Mouse (Mus musculus): ENCODE measurements around the gene Arhgap1.

The Arhgap1 gene

DNA sequence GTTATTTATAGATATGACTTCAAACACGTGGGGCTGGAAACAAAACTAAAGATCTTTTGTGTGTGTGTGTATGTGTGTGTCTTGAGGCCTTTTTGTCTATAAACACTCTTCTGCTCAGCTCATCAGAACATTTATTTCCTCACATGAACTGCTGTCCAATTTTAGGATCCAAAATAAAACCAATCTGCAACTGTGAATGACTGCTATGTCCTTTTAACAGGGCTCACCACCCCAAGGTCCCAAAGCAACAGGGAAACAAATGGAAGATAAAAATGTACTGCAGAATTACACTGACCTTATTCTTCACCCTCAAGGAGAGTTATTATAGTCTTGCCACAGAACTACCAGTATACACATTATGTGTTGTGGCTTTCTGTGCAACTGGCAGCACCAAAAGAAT, 49.6 kb downstream of the Arhgap1 start:
- no peak for DNase-seq (ENCODE audit: low read depth)

DNA sequence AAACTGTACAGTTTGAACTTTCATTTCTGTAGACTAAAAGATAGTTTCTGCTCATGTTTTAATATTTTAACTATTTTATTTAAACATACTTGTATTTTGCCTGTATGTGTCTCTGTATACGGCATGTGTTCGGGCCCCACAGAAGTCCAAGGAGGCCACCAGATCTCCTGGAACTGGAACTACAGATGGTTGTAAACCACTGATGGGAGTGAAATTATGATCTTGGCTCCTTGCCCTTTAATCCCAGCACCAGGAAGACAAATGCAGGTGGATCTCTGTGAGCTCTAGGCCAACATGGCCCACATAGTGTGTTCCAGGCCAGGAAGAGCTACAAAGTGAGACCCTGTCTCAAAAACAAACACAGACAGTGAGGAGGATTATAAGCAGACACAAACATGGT, 51.7 kb downstream of the Arhgap1 start:
- no peak for DNase-seq (ENCODE audit: low read depth)

DNA sequence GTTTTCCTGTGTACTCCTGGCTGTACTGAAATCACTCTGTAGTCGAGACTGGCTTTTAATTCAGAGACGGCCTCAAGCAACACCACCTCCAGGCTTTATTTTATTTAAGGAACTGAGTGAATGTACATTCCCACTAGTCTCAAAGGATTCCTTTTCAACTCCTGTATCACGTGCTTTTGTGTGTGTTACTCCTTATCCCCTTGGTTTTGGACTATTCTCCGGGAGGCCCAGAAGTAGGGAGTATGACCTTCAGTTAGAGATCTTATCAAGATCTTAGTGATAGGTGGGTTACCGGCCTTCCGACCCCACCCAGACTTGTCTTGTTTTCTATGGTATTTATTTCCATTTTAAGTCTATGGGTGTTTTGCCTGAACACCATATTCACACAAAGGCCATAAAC, 56.1 kb downstream of the Arhgap1 start:
- DNase-seq (ENCODE audit: low read depth), result no peak

DNA sequence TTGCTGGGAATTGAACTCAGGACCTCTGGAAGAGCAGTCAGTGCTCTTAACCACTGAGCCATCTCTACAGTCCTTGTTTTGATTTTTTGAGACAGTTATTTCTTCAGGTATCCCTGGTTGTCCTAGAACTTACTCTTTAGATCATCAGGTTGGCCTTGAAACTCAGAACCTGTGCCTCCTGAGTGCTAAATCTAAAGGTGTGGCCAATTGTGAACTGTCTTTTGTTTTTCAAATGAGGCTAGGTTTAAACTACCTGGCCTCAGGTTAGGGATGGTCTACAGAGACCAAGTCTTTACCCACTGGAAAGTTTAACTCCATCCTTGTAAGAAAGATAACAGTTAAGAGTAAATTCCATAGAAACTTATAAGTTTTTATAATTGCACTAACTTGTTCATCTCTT, 56.8 kb downstream of the Arhgap1 start:
- no peak for DNase-seq (ENCODE audit: low read depth)

DNA sequence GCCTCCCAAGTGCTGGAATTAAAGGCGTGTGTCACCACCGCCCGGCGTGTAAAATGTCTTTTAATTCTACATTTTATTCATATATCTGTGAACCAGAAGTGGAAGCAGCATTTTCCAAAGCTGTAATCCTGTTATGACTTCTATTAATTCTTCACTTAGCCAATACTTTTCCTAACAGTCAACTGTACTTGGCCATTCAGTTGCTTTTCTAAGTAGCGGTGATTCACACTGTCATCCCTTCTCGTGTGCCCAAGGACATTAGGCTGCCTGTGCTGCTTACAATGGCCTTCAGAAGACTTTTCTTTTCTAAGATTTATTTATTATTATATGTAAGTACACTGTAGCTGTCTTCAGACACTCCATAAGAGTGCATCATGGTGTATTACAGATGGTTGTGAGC, 58.7 kb downstream of the Arhgap1 start:
- DNase-seq (ENCODE audit: low read depth), result no peak

DNA sequence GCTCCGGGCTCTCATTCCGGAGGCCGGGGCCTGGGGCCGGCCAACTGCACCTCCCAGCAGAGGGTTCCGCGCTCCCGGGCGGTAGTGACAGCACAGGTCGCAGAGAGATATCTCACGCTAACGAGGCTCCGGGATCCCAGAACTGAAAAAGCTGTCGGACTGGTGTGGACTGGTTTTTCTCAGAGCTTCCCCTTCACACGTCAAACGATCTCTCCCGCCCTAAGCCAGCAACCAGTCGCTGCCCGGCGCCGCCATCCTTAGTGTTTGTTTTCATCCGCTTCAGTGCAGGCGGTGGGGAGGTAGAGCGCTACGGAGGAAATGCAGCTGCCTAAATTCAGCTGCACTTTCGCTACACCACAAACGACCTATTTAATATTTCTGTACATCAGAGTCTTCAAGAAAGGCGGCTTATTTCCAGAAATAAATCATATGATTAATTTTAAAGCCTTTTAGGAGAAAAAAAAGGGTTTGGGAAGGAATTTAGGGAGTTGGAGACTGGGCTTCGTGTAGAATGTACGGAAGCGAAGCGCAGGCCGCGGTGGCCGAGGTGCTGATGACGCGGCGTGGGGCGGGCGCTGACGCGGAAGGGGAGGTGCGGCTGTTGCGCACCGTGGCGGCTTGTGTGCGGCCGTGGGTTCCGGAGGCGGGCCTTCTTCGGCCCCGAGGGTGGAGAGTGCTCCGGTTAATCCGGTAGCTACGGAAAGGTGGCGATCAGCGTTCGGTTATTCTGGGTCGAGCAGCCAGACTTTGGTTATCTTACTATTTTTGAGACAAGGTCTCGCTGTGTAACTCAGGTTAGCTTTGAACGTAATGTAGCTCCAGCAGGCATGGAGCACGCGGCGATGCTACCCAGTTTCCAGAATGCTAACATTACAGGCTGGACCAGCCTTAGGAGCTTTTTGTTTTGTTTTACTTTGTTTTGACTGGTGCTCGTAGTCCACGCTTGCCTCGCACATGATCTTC, 60.9 kb downstream of the Arhgap1 start, which contains the start of the genes Atg13 and Harbi1:
Atg13 (minus strand) TSS at position 305 of the 963 bp plus-strand sequence.
Harbi1 (plus strand) TSS at position 581 of the 963 bp plus-strand sequence.
- peak; percentile 78 for DNase-seq (ENCODE audit: low read depth)

DNA sequence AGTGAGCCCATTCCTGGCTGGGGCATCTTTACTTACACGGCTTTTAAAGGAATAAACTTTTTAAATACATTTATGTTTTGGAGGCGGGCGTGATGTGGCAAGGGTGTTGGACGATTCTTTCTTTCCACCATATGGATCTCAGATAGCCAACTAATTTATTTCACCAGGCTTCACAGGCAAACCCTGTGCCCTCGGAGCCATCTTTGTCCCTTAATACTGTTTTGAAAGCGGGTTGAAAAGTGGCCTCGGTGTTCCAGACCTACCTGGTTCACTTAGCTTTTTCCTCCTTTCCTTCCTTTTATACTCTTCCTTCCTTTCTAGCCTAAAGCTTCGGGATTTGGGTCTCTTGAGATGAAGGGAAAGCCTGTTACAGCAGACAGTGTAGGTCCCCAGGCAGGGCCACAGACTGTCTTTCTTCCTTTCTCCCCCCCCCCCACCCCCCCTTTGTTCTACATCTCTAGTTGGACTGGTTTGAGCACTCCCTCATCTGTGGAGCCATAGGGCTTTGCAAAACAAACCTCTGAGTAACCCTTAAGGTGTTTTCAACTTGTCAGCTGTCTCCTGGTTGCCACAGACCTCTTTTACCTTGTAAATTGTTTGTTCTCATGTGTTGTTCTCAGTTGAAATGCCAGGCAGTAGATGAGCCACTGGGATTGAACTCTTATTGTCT, 61.7 kb downstream of the Arhgap1 start:
- no peak for DNase-seq (ENCODE audit: low read depth)

DNA sequence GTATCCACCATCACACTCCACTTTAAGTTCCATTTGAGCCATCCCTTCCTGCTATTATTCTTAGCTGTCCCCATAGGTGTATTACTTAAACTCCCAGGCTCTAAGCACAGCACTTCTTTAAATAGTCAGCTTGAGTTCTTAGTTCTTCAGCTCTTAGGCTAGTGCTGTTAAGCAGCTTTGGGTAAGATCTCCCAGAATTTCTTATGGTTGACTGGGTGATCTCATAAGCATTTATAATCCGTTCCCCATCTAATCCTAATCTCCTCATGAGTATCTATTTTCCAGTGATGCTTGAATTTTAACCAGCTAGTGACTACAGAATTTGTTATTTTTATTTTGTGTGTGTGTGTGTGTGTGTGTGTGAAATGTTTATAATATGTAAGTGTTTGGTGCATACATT, 65.3 kb downstream of the Arhgap1 start:
- DNase-seq (ENCODE audit: low read depth), result no peak

DNA sequence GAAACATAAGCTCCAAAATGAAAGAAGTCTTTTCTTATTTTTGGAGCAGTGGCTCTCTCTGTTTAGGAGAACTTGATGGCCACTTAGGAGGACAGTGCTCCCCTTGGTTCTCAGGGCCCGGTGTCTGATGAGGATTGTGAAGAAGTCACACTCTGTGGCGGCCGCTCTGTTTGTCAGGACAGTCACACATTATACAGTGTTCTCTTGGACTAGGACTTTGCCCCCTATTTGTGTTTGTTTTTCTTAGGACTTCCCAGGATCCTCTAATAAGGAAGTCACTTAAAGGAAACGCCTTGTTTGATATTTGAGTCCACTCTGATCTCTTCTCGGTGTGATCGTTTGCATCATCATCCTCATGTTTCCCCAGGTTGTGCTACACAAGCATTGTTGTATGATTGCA, 68.6 kb downstream of the Arhgap1 start:
- DNase-seq (ENCODE audit: low read depth), result no peak

All from c-Kit-positive CD71-negative TER-119-negative erythroid progenitor cells, embryonic 14.5 days (primary cell).